Mouse (Mus musculus): ENCODE results near the gene Tshb.

Gene Tshb

DNA sequence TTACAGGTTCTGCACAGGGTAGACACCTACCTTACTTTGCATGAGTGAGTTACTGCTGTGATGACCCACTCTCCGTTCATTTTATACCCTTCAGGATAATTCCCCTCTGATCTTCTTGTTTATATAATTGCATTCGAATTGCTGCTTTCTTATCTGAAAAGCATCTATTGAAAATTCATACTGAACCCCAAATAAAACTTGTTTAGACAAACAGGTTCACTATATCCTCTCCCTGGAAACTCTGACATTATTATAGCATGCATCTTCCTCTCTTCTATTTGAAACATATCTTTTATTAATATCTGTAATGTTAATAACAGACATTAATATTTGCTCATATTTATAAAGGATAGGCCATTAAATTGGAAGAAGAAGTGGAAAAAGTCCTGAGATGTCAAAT lies at the start of gene Tshb:
TSS of gene Tshb (minus strand) at position 101 of the 400 bp plus-strand sequence.
- no peak for DNase-seq (ENCODE audit: low read depth)

DNA sequence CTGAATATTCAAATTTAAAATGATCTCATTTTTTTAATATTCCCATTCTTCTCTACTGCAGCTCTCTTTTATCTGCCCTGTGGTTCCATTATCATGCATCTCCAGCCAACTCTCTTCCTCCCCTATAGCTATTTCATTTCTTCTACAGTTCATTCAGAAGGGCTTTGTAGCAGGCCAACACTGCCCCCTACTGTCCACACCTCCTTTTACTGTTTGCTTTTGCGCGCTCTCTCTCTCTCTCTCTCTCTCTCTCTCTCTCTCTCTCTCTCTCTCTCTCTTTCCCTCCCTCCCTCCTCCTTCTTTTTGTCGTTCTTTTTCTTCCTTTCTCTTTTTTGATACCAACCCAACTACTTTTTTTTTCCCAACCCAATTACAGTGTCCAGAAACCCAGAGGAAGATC lies 21.4 kb upstream of the Tshb start:
- DNase-seq (ENCODE audit: low read depth): peak; percentile 69

DNA sequence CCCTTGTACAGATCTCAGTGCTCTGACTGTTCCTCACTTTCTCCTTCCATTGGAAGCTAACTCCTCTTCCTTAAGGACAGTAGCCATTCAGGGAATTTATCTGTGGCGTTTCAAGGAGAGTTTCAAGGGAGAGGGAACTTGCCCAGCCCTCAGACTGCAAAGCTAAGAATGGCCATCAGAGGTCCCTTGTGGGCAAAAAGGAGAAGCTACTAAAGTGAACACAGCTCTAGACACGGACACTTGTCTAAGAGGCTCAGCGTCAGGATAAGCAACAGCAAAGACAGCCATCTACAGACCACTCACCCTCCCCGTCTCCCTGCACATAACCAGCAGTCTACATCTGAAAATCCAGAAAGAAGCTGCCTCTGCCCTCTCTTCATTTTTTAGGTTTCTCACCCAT lies 4.9 kb upstream of the Tshb start:
- no peak for DNase-seq (ENCODE audit: low read depth)

DNA sequence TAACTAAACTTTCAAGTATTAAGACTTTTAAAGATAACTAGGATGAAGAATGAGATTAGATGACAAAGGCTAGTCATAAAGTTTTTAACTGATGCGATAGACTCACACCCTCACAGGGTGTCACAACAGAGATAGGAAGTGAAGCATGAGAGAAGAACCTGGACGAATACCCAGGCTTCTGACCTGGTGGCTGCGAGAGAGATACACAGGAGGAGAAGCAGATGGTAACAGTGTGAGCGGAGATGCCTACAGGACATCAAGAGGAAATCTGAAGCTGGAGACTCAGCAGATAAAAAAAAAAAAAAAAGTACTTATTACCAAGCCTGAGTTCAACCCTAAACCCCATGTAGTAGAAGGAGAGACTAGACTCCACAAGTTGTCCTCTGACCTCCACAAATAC lies 9.5 kb downstream of the Tshb start:
- DNase-seq (ENCODE audit: low read depth): no peak

- DNase-seq (ENCODE audit: low read depth): no peak
These were observed 17.7 kb downstream of the Tshb start for GRCm38 (mm10) chr3:102764850-102765249.

DNA sequence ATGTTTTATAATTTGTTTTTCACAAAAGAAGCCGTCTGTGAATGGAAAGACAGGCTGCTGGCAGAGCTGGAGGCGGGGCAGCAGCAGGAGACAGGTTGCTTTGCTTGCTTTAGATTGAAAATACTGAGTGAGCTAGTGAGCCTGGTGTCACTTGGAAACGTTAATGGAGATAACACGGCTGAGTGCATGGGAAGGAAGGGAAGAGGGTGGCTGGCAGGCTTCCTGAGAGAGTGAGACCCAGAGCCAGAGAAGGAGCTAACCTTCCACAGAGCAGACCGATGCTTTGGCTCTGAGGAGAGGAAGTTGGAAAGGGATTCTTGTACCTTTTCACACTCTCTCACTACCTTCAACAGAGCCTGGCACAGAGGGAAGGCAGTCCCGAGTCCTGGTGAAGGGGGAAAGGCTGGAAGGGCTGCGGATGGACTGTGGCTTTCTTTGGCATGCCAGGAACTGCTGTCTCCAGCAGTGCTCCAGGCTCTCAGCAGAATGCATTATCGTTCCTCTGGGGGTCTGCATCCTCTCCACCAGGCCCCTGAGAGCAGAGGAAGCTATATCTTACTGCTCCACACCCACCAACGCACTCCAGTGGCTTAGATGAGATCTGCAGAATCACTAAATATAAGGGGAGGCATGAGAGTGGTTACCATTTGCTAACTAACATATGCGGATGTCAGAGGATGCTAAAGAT lies 18.7 kb downstream of the Tshb start:
- DNase-seq (ENCODE audit: low read depth): no peak

DNA sequence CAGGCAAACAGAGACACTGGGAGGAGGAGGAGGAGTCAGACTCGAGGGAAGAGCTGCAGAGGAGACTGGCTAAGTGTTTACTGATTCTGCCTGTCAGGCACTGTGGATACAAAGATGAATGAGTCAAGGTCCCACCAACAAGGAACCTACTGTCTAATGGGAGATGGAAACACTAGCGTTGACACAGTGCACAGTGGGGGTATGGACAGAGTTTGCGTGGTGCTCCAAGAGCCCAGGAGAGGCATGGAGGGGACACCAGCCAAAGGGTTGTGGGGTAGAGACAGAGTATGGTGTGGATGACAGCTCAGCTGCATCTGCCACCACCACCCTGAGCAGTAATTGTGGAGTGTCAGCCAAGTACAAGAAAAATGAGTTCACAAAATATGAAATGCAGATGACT lies 20.1 kb downstream of the Tshb start:
- no peak for DNase-seq (ENCODE audit: low read depth)

DNA sequence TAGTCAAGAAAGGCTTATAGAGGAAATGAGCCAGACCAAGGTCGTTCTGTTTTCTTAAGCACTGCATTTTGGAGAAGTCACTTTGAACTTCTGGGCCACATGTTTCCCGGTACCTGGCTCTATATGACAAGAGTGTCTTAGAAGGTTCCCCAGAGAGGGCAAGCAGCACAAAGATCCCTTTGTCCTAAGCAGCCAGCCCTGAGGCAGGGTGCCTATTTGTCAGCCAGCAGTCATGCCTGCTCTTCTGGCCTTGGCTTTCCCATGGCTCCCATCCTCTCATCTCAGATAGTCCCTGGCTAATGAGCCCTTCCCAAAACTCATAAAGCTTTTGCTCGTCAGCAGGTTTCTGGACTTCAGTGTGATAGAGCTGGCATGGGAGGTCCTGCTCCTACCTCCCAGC lies 22.3 kb downstream of the Tshb start:
- no peak for DNase-seq (ENCODE audit: low read depth)

DNA sequence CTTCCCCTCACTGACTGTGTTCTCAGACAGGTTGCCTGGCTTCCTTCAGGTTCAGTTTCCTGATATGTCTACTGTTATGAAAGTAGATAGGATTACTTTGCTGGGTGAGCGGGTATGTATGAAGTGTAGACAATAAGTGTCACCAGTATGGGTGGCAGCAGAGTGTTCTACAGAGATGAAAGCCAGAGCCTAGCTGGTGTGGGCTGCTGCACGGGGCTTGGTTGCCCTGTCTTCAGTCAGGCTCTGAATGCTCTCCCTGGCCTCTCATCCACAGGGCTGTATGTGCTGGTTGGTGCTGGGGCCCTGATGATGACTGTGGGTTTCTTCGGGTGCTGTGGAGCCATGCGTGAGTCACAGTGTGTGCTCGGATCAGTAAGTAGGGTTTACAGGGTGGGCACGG lies 25.5 kb downstream of the Tshb start:
- DNase-seq (ENCODE audit: low read depth): no peak

DNA sequence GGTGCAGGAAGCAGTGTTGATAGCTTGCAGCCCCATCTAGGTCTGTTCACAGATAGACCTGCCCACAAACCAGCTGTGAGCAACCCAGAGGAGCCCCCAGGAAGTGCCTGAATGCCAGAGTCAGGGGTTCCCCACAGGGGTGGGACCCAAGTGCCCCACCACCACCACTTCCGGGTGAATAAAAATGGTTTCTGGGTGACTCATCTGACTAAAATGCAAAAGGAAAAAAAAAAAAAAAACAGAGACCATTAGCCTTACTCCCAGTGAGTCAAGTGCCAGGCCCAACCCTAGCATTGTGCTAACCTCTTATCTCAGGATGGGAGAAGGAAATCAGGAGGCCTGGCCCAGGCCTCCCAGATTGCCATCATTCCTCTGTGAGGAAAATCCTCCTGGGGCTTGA lies 26.7 kb downstream of the Tshb start:
- no peak for DNase-seq (ENCODE audit: low read depth)

- no peak for DNase-seq (ENCODE audit: low read depth)
These were observed 30.1 kb downstream of the Tshb start for GRCm38 (mm10) chr3:102752457-102752856.

DNA sequence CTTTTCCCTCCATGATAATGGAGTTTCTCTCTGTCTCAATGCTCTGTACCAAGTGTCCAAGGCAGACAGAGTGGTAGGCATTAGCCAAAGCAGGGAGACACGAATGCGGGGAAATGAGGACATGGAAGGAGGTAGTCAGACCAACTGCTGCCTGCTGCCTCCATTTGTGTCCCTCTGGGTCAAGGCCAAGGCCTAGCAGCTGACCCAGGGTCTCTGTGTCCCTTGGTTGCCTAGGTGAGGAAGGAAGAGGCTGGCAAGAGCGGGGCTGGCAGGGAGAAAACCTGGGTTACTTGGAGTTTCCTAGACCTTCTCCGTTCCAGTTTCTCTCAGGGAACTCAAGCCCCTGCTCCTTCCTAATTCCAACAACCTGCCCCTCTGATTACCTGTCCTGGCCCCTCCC lies 30.5 kb downstream of the Tshb start:
- no peak for DNase-seq (ENCODE audit: low read depth)

- no peak for DNase-seq (ENCODE audit: low read depth)
These were observed 31.0 kb downstream of the Tshb start for GRCm38 (mm10) chr3:102751536-102751935.

GRCm38 (mm10) chr3:102751136-102751535 lies 31.4 kb downstream of the Tshb start:
- no peak for DNase-seq (ENCODE audit: low read depth)

DNA sequence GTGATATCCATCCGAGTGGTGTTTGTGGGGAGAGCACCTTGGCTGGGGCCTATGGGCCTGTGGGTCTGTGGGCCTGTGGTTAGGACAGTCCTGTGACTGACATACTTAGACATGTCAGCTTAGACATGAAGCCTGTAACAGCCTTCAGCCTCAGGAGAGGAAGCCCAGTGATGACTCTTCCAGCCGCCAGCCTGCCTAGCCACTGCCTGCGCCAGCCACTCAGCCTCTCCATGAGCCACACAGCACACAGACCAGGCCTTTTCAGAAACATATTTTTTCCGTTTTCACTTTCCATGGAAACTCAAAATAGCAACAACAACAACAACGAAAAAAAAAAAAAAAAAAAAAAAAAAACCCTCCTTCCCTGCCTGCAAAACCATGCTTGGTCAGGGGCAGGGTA lies 33.8 kb downstream of the Tshb start:
- DNase-seq (ENCODE audit: low read depth): no peak

DNA sequence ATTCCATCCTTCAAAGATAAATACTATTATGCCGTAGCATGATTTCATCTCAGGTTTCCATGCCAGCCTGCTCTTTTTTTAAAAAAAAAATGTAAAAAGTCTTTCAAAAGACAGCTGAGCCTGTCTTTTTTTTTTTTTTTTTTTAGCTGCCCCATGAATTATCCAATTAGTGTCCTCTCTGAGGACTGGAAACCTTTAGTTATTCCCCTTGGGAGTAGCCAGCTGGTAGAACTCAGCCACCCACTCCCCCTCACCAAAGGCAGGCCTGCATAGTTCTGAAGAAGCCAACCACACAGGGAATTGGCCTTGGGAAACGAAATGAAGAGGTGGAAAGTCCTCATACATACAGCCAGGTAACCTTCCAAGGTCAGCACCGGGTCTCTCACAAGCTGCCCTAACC lies 34.5 kb downstream of the Tshb start:
- DNase-seq (ENCODE audit: low read depth): no peak

DNA sequence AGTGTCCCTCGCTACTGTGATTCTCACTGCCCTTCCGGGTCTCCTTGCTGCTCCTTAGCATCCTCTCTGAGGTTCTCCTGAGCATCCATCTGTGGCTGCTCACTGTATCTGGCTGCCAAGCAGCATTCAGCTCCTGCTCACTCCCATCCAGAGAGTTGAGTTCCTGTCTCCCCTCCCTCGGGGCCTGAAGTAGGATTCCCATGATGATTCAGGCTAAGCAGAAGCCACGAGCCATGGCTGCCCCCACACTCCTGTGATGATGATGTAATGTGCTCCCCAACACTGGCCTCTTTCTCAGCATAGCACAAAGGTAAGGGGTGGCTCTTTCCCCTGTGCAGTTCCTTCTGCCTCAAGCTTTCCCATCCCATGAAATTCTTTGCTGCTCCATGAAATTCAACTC lies 36.3 kb downstream of the Tshb start:
- no peak for DNase-seq (ENCODE audit: low read depth)

GRCm38 (mm10) chr3:102744657-102745056 lies 37.9 kb downstream of the Tshb start:
- DNase-seq (ENCODE audit: low read depth): no peak

- no peak for DNase-seq (ENCODE audit: low read depth)
These were observed 38.6 kb downstream of the Tshb start for GRCm38 (mm10) chr3:102743781-102744471.

- no peak for DNase-seq (ENCODE audit: low read depth)
These were observed 39.3 kb downstream of the Tshb start for GRCm38 (mm10) chr3:102743202-102743601.

DNA sequence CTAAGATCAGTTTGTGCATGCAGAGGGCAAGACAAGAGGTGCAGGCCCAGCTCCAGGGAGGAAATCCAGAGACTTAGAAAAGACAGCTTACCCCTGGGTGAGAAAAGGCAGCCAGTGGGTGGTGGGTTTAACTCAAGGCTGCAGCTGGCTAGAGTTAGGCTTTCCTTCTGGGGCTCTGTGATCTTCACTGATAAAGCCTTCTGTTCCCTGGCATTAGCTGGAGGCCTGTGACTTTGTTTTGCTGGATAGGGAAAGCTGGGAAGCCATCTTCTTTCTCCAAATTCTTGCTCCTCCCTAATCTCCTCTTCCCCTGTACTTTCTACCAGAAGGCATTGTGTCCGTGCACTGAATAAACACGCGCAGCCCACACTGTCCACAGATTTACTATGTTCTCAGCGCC lies 39.8 kb downstream of the Tshb start:
- DNase-seq (ENCODE audit: low read depth): no peak

GRCm38 (mm10) chr3:102738926-102739325 lies 43.6 kb downstream of the Tshb start:
- DNase-seq (ENCODE audit: low read depth): no peak

- DNase-seq (ENCODE audit: low read depth): no peak
These were observed 44.2 kb downstream of the Tshb start for GRCm38 (mm10) chr3:102738161-102738901.

Measured in c-Kit-positive CD71-negative TER-119-negative erythroid progenitor cells, embryonic 14.5 days (primary cell).